Mouse (Mus musculus) lung, embryonic 16.5 days (tissue): ENCODE results near the gene Tprg. TPM values are rescaled to one million over a fixed set of nuclear protein-coding genes. Genes with fewer than 3 reads are reported as not detected.

Experiments
- ATAC-seq: fragments of 200-750 bp; cut with Nextera tagmentation; 2 replicates; pipeline ENCODE4 v1.8.0; 2017; ENCODE audit warnings: low read depth, mild to moderate bottlenecking, moderate library complexity
- H3K27ac ChIP-seq: fragments of 300-500 bp; sonication (generic); 2 replicates; pipeline ENCODE4 v1.5.1; 2014; ENCODE audit warnings: mild to moderate bottlenecking, control low read depth, low read length
- H3K27me3 ChIP-seq: fragments of 300-500 bp; sonication (generic); 2 replicates; pipeline ENCODE4 v1.6.1; 2014; ENCODE audit warnings: low read depth, low read length, mixed read lengths; ENCODE audit not compliant: control insufficient read depth, insufficient read depth
- H3K36me3 ChIP-seq: fragments of 300-500 bp; sonication (generic); 2 replicates; pipeline ENCODE4 v1.6.1; 2014; ENCODE audit warnings: low read length; ENCODE audit not compliant: control insufficient read depth, insufficient read depth
- H3K4me1 ChIP-seq: fragments of 300-500 bp; sonication (generic); replicated peaks from 2 replicates; pipeline ENCODE4 v1.6.1; 2014; ENCODE audit warnings: low read length, mixed read lengths; ENCODE audit not compliant: control insufficient read depth, insufficient read depth
- H3K4me2 ChIP-seq: fragments of 300-500 bp; sonication (generic); 2 replicates; pipeline ENCODE4 v1.6.1; 2014; ENCODE audit warnings: low read depth, low read length, control low read depth
- H3K4me3 ChIP-seq: fragments of 300-500 bp; sonication (generic); 2 replicates; pipeline ENCODE4 v1.5.1; 2014; ENCODE audit warnings: mild to moderate bottlenecking, low read length, control low read depth
- H3K9ac ChIP-seq: fragments of 300-500 bp; sonication (generic); 2 replicates; pipeline ENCODE4 v1.6.1; 2014; ENCODE audit warnings: low read length, control low read depth
- H3K9me3 ChIP-seq: fragments of 300-500 bp; sonication (generic); 2 replicates; pipeline ENCODE4 v1.6.1; 2016; ENCODE audit warnings: low read length; ENCODE audit not compliant: control insufficient read depth
- WGBS: fragments of 180-500 bp; shearing (Covaris S2); extraction: QIAGEN DNeasy Blood & Tissue Kit; methylation state at CpG from one replicate; pipeline ENCODE4 v1.1.7; 2014; 5-methylcytosine and 5-hydroxymethylcytosine counted together
- polyA plus RNA-seq: library from polyadenylated mRNA; unstranded; fragments of >200 nt; fragmentation: Nextera tagmentation; extraction: Ambion mirVana; gene quantifications from 2 replicates; pipeline ENCODE4 v1.2.1, GENCODE M21; 2015

Tprg gene
- polyA plus RNA-seq, 1 experiment from 2014 or later = 0.19 TPM

DNA sequence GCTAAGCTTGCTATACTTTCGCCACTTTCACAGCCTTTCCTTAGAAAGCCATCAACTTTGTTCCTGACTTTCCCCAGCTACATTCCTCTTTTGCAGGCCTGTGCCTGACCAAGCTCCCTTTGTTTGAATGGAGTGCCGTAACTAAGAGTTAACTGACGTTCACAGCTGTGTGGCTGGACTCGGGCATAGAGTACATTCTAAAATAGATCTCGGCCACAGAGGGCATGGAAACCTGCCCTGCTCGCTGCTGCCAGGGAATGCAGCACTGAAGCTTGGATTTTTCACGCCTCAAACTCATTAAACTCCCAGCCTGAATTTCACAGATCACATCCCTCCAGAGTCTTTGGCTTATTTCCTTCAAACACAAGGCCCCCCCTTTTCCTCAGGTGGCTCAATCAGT lies 159.0 kb downstream of the Tprg start:
- Histone ChIP-seq H3K4me1 (0 out of 2 replicates have a peak, but pooled peaks cover 2% of the 10 kb centered on the region), H3K9ac (no peak overlapping the region), H3K9me3 (no peaks in the 10 kb centered on the region), H3K4me2 (no peak overlapping the region), H3K27ac (peak overlapping the region; percentile 56), H3K4me3 (no peak overlapping the region), H3K27me3 (no peaks in the 10 kb centered on the region), H3K36me3 (no peaks in the 10 kb centered on the region)
- WGBS = 49% methylated on average over 7 of the region's 7 CpGs
- no peak for ATAC-seq

DNA sequence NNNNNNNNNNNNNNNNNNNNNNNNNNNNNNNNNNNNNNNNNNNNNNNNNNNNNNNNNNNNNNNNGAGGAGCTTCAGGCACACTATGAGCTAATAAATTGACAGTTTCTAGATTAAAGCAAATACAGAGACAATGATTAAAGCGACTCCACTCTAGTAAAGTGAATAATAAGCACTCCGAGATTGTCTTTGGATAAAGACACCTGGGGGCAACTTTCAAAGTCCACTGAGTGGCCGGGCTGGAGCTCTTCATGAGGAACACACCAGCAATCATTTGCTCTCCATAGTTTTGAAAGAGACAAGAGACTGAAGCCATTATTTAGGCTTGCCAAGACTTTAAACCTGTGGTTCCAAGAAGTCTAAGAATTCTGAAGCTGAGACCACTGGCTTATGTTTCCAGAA lies 164.9 kb downstream of the Tprg start:
- no peak for ATAC-seq
- 57% methylated on average over 3 of the region's 3 CpGs for WGBS
- no peak overlapping the region for H3K4me3 ChIP-seq
- no peak overlapping the region for H3K9ac ChIP-seq
- H3K27ac ChIP-seq = no peak overlapping the region
- no peaks in the 10 kb centered on the region for H3K9me3 ChIP-seq
- no peaks in the 10 kb centered on the region for H3K36me3 ChIP-seq
- H3K4me1 ChIP-seq = no peaks in the 10 kb centered on the region
- no peaks in the 10 kb centered on the region for H3K27me3 ChIP-seq
- H3K4me2 ChIP-seq = no peak overlapping the region

DNA sequence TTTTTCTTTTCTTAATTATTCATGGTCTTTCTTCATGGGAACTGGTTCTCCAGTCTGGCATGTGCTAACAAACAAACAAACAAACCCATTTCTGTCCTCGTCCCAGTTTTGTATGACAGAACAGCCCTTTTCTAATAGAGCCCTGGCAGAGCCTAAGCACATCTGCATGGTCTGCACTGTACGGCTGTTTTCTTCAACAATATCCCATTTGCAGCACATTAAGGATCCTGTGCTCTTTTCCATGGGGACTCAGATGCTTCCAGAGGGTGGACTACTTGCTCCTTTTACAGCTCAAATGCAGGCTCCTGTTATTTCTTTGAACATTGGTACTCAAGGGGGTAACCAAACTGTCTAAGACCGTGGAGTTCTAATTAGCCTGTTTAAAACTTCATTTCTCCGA lies 178.1 kb downstream of the Tprg start:
- Histone ChIP-seq H3K9ac (no peak overlapping the region), H3K4me1 (peaks cover 11% of the 10 kb centered on the region), H3K27me3 (no peaks in the 10 kb centered on the region), H3K4me2 (no peak overlapping the region), H3K36me3 (no peaks in the 10 kb centered on the region), H3K27ac (no peak overlapping the region), H3K9me3 (no peaks in the 10 kb centered on the region), H3K4me3 (no peak overlapping the region)
- ATAC-seq = no peak
- WGBS = 79% methylated on average over 4 of the region's 4 CpGs

DNA sequence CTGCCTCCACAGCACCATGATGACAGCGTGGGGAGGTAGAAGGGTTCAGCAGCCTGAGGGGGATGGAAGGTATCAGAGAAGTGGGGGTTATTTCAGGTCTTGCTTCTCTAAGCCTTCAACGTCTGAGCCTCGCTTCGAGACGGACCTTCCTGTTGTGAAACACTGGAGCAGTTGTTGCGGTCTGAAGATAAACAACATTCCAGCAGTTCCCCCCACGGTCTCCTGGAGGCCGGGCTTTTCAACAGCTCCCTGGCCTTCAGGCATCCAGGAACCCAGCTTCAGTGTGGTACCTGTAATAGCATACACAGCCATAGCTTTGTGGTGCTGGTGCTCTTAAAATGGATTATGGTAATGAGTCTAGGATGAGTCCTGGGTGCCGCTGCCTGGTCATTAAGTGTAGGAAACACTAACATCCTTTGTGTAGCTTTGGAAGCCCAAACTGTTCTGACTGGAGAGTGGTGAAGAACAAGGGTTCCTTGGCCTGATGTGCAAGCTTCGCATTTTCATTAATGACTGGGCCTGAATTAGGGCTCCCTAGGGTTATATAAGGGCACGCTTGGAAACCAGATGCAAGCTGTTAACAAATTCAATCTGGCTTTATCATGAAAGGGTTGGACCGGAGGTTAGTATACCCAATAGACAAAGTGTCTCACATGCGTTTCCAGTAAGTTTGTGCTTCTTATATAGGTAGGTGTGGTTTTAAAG lies 179.0 kb downstream of the Tprg start:
- Histone ChIP-seq H3K27me3 (no peaks in the 10 kb centered on the region), H3K9ac (no peak overlapping the region), H3K36me3 (no peaks in the 10 kb centered on the region), H3K4me3 (no peak overlapping the region), H3K4me2 (no peak overlapping the region), H3K9me3 (no peaks in the 10 kb centered on the region), H3K4me1 (peaks cover 11% of the 10 kb centered on the region), H3K27ac (no peak overlapping the region)
- 38% methylated on average over 13 of the region's 13 CpGs for WGBS
- peak; percentile 69 for ATAC-seq

DNA sequence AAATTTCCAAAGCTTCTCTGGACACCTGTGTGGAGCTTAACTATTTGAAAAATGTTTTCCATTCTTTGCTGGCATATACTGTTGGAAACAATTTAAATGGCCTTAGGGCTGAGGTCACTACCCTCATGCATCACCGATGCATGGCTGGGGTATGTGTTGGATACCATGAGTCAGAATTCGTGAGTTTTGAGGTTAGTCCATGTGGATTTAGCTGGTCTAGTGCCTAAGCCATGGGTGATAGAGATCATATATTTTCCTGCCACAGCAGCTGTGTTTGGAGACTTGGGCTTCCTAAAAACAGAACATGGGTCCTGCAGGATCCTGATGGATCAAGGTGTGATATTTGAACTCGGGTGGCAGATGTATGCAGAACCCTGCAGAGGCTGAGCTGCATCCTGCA lies 181.4 kb downstream of the Tprg start:
- no peaks in the 10 kb centered on the region for H3K27me3 ChIP-seq
- no peaks in the 10 kb centered on the region for H3K36me3 ChIP-seq
- H3K9me3 ChIP-seq = no peaks in the 10 kb centered on the region
- WGBS = 82% methylated on average over 3 of the region's 3 CpGs
- H3K4me2 ChIP-seq = no peak overlapping the region
- H3K9ac ChIP-seq = no peak overlapping the region
- no peak overlapping the region for H3K4me3 ChIP-seq
- no peak overlapping the region for H3K27ac ChIP-seq
- ATAC-seq = no peak
- peaks cover 11% of the 10 kb centered on the region for H3K4me1 ChIP-seq

DNA sequence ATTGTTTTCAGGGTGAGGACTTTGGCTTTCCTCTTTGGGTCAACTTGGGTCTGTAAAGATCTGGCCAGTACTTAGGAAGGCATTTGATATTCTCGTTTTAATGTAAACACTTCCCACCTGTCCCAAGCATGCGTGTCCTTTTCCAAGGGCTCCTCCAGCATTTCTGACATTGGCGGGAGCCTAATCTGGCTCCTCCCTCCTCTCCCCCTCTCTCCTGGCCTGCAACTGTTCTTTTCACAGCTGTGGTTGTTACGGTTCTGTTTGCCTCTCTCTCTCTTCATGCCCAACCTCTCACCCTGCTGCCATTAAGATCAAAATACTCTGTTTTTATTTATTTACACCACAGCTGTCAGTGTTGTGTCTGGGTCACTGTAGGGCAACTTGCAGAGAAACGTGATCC lies 182.0 kb downstream of the Tprg start:
- no peak overlapping the region for H3K27ac ChIP-seq
- no peak for ATAC-seq
- H3K9me3 ChIP-seq = no peaks in the 10 kb centered on the region
- H3K36me3 ChIP-seq = no peaks in the 10 kb centered on the region
- H3K4me1 ChIP-seq = peaks cover 11% of the 10 kb centered on the region
- WGBS = 18% methylated on average over 5 of the region's 5 CpGs
- H3K4me2 ChIP-seq = no peak overlapping the region
- H3K4me3 ChIP-seq = no peak overlapping the region
- H3K27me3 ChIP-seq = no peaks in the 10 kb centered on the region
- H3K9ac ChIP-seq = no peak overlapping the region
